Mouse (Mus musculus): ENCODE data around the gene Pla2g4a. TPM values are rescaled to one million over a fixed set of nuclear protein-coding genes. Genes with fewer than 3 reads are reported as not detected.

Gene Pla2g4a
- total RNA-seq (2014; fragmentation: Nextera tagmentation) (not detected in 2 replicates), total RNA-seq (2017) (0.12 and 0.16 TPM in 2 replicates), polyA plus RNA-seq (2012) (not detected in 2 replicates)

DNA sequence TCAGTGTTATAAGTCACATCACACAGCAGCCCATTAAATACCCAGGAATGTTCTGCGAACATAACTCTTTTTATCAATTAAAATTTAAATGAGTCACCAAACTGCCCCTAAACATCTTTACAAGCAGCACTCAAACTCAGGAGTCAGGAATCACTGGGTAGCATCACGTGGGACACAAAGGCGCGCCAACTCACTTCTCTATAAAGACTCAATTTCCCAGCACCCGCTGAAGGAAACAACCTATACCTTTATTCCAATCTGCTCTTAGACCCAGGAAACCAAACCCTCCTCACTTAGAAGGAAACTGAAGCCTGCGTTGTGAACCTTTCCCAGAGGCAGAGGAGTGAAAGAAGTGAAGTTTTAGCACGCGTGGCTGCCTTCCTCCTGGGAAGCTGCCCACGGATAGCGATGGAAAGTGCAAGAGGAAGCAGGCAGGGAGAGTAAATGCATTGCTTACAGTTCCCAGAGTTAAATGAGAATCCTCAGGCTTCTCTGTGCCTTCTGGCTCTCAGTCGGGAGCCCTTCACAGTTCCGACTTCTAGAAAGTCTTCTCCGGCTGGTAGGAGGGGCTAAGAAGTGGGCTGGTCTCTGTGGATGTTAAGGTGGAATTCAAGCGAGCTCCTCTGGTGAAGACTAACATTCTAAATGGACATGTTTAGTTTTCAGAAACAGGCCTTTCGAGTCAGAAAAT is at the start of gene Pla2g4a:
Pla2g4a (minus strand) TSS at position 557 of the 691 bp plus-strand sequence.
- Histone ChIP-seq H3K4me3 (ENCODE audit: low read depth, low read length) (no peak within 1 kb of the TSS), H3K27me3 (ENCODE audit: insufficient read depth, low read length) (no peaks in the 10 kb centered on the region), H3K9me3 (replicated peaks) (peaks cover 10% of the 10 kb centered on the region), H3K4me1 (ENCODE audit: insufficient read depth, low read depth, low read length) (no peaks in the 10 kb centered on the region), H3K36me3 (replicated peaks) (no peaks in the 10 kb centered on the region)
- ATAC-seq (ENCODE audit: extremely low read depth, insufficient number of reproducible peaks, low FRiP score, poor library complexity, severe bottlenecking): no peak
- DNase-seq (ENCODE audit: low spot score): no peak
- no peak for TF ChIP-seq CTCF (IDR thresholded peaks at IDR 0.05; ENCODE audit: low read depth, low read length)
- TF ChIP-seq GATA1 (IDR thresholded peaks at IDR 0.05; ENCODE audit: borderline replicate concordance, low read length): no peak
- TF ChIP-seq POLR2AphosphoS5 (IDR thresholded peaks at IDR 0.05; ENCODE audit: insufficient replicate concordance, low read depth, low read length): no peak
- TF ChIP-seq GATA2 (IDR thresholded peaks at IDR 0.05; ENCODE audit: borderline replicate concordance, low read depth, low read length): no peak
- no peak for TF ChIP-seq TAL1 (conservative IDR thresholded peaks at IDR 0.05; ENCODE audit: low read depth, low read length)

- ATAC-seq (ENCODE audit: extremely low read depth, insufficient number of reproducible peaks, low FRiP score, poor library complexity, severe bottlenecking): no peak
- no peak overlapping the region for H3K4me3 ChIP-seq (ENCODE audit: low read depth, low read length)
- no peaks in the 10 kb centered on the region for H3K4me1 ChIP-seq (ENCODE audit: insufficient read depth, low read depth, low read length)
These were observed 49.5 kb upstream of the Pla2g4a start for GRCm38 (mm10) chr1:150010629-150010979.

GRCm38 (mm10) chr1:150009968-150010628 is 49.0 kb upstream of the Pla2g4a start:
- no peak for ATAC-seq (ENCODE audit: extremely low read depth, insufficient number of reproducible peaks, low FRiP score, poor library complexity, severe bottlenecking)
- DNase-seq (ENCODE audit: low spot score): no peak
- no peak for TF ChIP-seq GATA1 (IDR thresholded peaks at IDR 0.05; ENCODE audit: borderline replicate concordance, low read length)
- TF ChIP-seq POLR2AphosphoS5 (IDR thresholded peaks at IDR 0.05; ENCODE audit: insufficient replicate concordance, low read depth, low read length): no peak
- TF ChIP-seq GATA2 (IDR thresholded peaks at IDR 0.05; ENCODE audit: borderline replicate concordance, low read depth, low read length): no peak
- TF ChIP-seq TAL1 (conservative IDR thresholded peaks at IDR 0.05; ENCODE audit: low read depth, low read length): no peak
- no peak for TF ChIP-seq CTCF (IDR thresholded peaks at IDR 0.05; ENCODE audit: low read depth, low read length)

More at GRCm38 (mm10) chr1:150010629-150010979, 49.5 kb upstream of the Pla2g4a start:
- no peak for DNase-seq (ENCODE audit: low spot score)
- TF ChIP-seq GATA1 (IDR thresholded peaks at IDR 0.05; ENCODE audit: borderline replicate concordance, low read length): no peak
- no peak for TF ChIP-seq GATA2 (IDR thresholded peaks at IDR 0.05; ENCODE audit: borderline replicate concordance, low read depth, low read length)
- no peak for TF ChIP-seq POLR2AphosphoS5 (IDR thresholded peaks at IDR 0.05; ENCODE audit: insufficient replicate concordance, low read depth, low read length)
- TF ChIP-seq TAL1 (conservative IDR thresholded peaks at IDR 0.05; ENCODE audit: low read depth, low read length): no peak
- TF ChIP-seq CTCF (IDR thresholded peaks at IDR 0.05; ENCODE audit: low read depth, low read length): no peak
- Histone ChIP-seq H3K36me3 (replicated peaks) (no peaks in the 10 kb centered on the region), H3K27me3 (ENCODE audit: insufficient read depth, low read length) (no peaks in the 10 kb centered on the region), H3K9me3 (replicated peaks) (peaks cover 35% of the 10 kb centered on the region)

DNA sequence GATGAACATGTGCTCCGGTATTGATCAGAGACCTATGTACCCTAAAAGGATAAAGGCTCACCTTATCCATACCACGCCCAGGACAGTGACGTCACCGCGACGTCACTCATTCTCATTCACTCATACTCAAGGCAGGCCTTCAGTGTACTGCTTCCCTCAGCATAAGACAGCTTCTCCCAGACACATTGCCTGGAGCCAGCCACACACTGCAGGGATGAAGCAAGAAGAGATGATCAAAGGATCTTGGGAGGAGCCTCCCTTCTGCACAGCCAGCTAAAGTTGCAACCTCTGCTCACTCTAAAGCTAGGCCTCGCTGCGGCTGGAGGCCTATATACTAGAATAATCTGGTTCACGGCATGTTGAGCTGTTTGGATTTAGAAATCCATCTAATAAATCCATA is 48.0 kb upstream of the Pla2g4a start:
- DNase-seq (ENCODE audit: low spot score): no peak
- no peaks in the 10 kb centered on the region for H3K4me1 ChIP-seq (ENCODE audit: insufficient read depth, low read depth, low read length)
- H3K9me3 ChIP-seq (replicated peaks): peaks cover 32% of the 10 kb centered on the region
- no peak overlapping the region for H3K4me3 ChIP-seq (ENCODE audit: low read depth, low read length)
- no peaks in the 10 kb centered on the region for H3K36me3 ChIP-seq (replicated peaks)
- TF ChIP-seq CTCF (IDR thresholded peaks at IDR 0.05; ENCODE audit: low read depth, low read length): no peak
- no peak for TF ChIP-seq GATA2 (IDR thresholded peaks at IDR 0.05; ENCODE audit: borderline replicate concordance, low read depth, low read length)
- no peak for TF ChIP-seq POLR2AphosphoS5 (IDR thresholded peaks at IDR 0.05; ENCODE audit: insufficient replicate concordance, low read depth, low read length)
- no peak for TF ChIP-seq GATA1 (IDR thresholded peaks at IDR 0.05; ENCODE audit: borderline replicate concordance, low read length)
- no peak for TF ChIP-seq TAL1 (conservative IDR thresholded peaks at IDR 0.05; ENCODE audit: low read depth, low read length)
- ATAC-seq (ENCODE audit: extremely low read depth, insufficient number of reproducible peaks, low FRiP score, poor library complexity, severe bottlenecking): no peak
- H3K27me3 ChIP-seq (ENCODE audit: insufficient read depth, low read length): no peaks in the 10 kb centered on the region

More at GRCm38 (mm10) chr1:150009968-150010628, 49.0 kb upstream of the Pla2g4a start:
- no peaks in the 10 kb centered on the region for H3K4me1 ChIP-seq (ENCODE audit: insufficient read depth, low read depth, low read length)
- no peaks in the 10 kb centered on the region for H3K27me3 ChIP-seq (ENCODE audit: insufficient read depth, low read length)
- H3K9me3 ChIP-seq (replicated peaks): peaks cover 35% of the 10 kb centered on the region
- no peaks in the 10 kb centered on the region for H3K36me3 ChIP-seq (replicated peaks)
- H3K4me3 ChIP-seq (ENCODE audit: low read depth, low read length): no peak overlapping the region

DNA sequence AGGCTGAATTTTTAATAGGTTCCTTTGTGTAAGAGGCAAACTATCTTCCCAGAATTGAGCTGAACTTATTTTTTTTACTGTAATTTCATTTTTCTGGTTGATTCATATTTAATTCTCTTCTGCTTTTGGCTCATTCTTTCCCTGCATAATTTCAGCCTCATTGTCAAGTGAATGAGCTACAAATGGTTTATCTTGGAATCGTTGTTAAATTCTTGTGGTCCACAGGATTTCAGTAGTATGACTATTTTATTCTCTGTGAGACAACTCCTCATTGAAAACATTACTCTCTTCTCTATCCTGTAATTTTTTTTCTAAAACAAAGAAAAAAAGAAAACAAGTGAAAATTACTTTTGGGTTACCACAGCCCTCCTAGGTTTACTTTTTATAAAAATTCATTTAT is 14.5 kb upstream of the Pla2g4a start:
- H3K4me3 ChIP-seq (ENCODE audit: low read depth, low read length): no peak overlapping the region
- no peak for DNase-seq (ENCODE audit: low spot score)
- no peaks in the 10 kb centered on the region for H3K36me3 ChIP-seq (replicated peaks)
- TF ChIP-seq TAL1 (conservative IDR thresholded peaks at IDR 0.05; ENCODE audit: low read depth, low read length) (no peak), POLR2AphosphoS5 (IDR thresholded peaks at IDR 0.05; ENCODE audit: insufficient replicate concordance, low read depth, low read length) (no peak), GATA1 (IDR thresholded peaks at IDR 0.05; ENCODE audit: borderline replicate concordance, low read length) (no peak), CTCF (IDR thresholded peaks at IDR 0.05; ENCODE audit: low read depth, low read length) (no peak), GATA2 (IDR thresholded peaks at IDR 0.05; ENCODE audit: borderline replicate concordance, low read depth, low read length) (no peak)
- no peak for ATAC-seq (ENCODE audit: extremely low read depth, insufficient number of reproducible peaks, low FRiP score, poor library complexity, severe bottlenecking)
- peaks cover 16% of the 10 kb centered on the region for H3K9me3 ChIP-seq (replicated peaks)
- no peaks in the 10 kb centered on the region for H3K27me3 ChIP-seq (ENCODE audit: insufficient read depth, low read length)
- no peaks in the 10 kb centered on the region for H3K4me1 ChIP-seq (ENCODE audit: insufficient read depth, low read depth, low read length)

DNA sequence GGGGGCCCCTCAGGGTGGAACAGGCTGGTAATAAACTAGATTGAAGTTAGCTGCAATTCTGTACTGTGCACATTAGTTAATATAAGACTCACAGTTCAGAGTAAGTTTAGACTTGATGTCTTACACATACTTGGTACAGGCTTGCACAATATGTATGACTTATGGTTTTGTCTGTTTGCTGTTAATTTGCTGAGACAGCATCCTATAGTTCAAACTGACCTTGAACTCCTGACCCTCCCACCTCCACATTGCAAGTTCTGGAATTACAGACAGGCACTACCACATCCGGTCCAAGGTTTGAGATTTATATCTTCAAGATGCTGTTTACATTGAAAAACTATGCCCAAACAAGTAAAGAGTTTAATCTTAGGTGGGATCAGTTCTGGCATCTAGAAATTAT is 4.7 kb upstream of the Pla2g4a start:
- no peak overlapping the region for H3K4me3 ChIP-seq (ENCODE audit: low read depth, low read length)
- H3K36me3 ChIP-seq (replicated peaks): no peaks in the 10 kb centered on the region
- ATAC-seq (ENCODE audit: extremely low read depth, insufficient number of reproducible peaks, low FRiP score, poor library complexity, severe bottlenecking) (no peak), DNase-seq (ENCODE audit: low spot score) (no peak)
- no peaks in the 10 kb centered on the region for H3K4me1 ChIP-seq (ENCODE audit: insufficient read depth, low read depth, low read length)
- H3K9me3 ChIP-seq (replicated peaks): peaks cover 20% of the 10 kb centered on the region
- H3K27me3 ChIP-seq (ENCODE audit: insufficient read depth, low read length): no peaks in the 10 kb centered on the region
- TF ChIP-seq TAL1 (conservative IDR thresholded peaks at IDR 0.05; ENCODE audit: low read depth, low read length): no peak
- TF ChIP-seq POLR2AphosphoS5 (IDR thresholded peaks at IDR 0.05; ENCODE audit: insufficient replicate concordance, low read depth, low read length): no peak
- no peak for TF ChIP-seq CTCF (IDR thresholded peaks at IDR 0.05; ENCODE audit: low read depth, low read length)
- TF ChIP-seq GATA2 (IDR thresholded peaks at IDR 0.05; ENCODE audit: borderline replicate concordance, low read depth, low read length): no peak
- TF ChIP-seq GATA1 (IDR thresholded peaks at IDR 0.05; ENCODE audit: borderline replicate concordance, low read length): no peak

All from G1E (cell line).